ENCODE assay signal across 8 mouse cellular contexts in genomic region chr13:54610972-54611754, GRCm38 (mm10). TPM values are rescaled to one million over a fixed set of nuclear protein-coding genes. Genes with fewer than 3 reads are reported as not detected.
DNase-seq lines count a peak whose midpoint lies in the region; ATAC-seq and TF ChIP-seq lines count a peak whose summit lies in the region.

Gene Cltb (minus strand): TSS chr13:54611344.

- peaks cover 4% of the 10 kb centered on the region for H3K4me1 ChIP-seq in embryonic facial prominence, embryonic 14.5 days (ENCODE audit: control insufficient read depth, insufficient read depth, low read length)
- H3K4me1 ChIP-seq in limb, embryonic 15.5 days = peaks cover 21% of the 10 kb centered on the region
- peaks cover 15% of the 10 kb centered on the region for H3K4me1 ChIP-seq in midbrain, postnatal 0 days (ENCODE audit: insufficient read depth, low read length)

- H3K36me3 ChIP-seq in embryonic facial prominence, embryonic 14.5 days (ENCODE audit: control insufficient read depth, insufficient read depth, low read length) = no peaks in the 10 kb centered on the region
- H3K36me3 ChIP-seq in limb, embryonic 15.5 days = 0 out of 2 replicates have a peak, but pooled peaks cover under 1% of the 10 kb centered on the region
- H3K36me3 ChIP-seq in midbrain, postnatal 0 days (ENCODE audit: insufficient read depth, low read length) = peaks cover 6% of the 10 kb centered on the region; the same call in 1 of the 2 replicates

- DNase-seq in 3T3-L1 (ENCODE audit: low read depth, low spot score) = peak; percentile 58
- peak; percentile 93 to 96 for DNase-seq in adrenal gland, postnatal 36 days
- peak; percentile 81 for DNase-seq in embryonic facial prominence, embryonic 14.5 days (ENCODE audit: low spot score)
- peak; percentile 88 for DNase-seq in heart, adult 8-10 months (ENCODE audit: low spot score)
- peak; percentile 87 for DNase-seq in kidney, adult 9 months
- peak; percentile 86 for DNase-seq in midbrain, postnatal 0 days (ENCODE audit: low spot score)
- DNase-seq in spleen, postnatal 14 days (ENCODE audit: low spot score in 2 of 2) = peak; percentile 64 to 69

- 1% methylated on average over 27 of the region's 66 CpGs for WGBS in embryonic facial prominence, embryonic 14.5 days
- WGBS in limb, embryonic 15.5 days = under 1% methylated on average over 66 of the region's 66 CpGs
- WGBS in midbrain, postnatal 0 days = under 1% methylated on average over 47 of the region's 66 CpGs

- H3K27ac ChIP-seq in embryonic facial prominence, embryonic 14.5 days (replicated peaks; ENCODE audit: low read depth, low read length) = no peak within 1 kb of the TSS; the same call in 1 of the 2 replicates
- peak within 1 kb of the TSS; percentile 65 for H3K27ac ChIP-seq in limb, embryonic 15.5 days
- H3K27ac ChIP-seq in midbrain, postnatal 0 days (ENCODE audit: low read depth, low read length) = peak within 1 kb of the TSS; percentile 89

- peak; percentile 61 for ATAC-seq in embryonic facial prominence, embryonic 14.5 days (ENCODE audit: low read depth)
- 0 out of 2 replicates have a peak, but pooled peaks have one; percentile 27 for ATAC-seq in limb, embryonic 15.5 days (ENCODE audit: insufficient number of reproducible peaks, low FRiP score, low TSS enrichment, low read depth)
- ATAC-seq in midbrain, postnatal 0 days (ENCODE audit: low FRiP score) = peak; percentile 77

- peak within 1 kb of the TSS; percentile 87 for H3K9ac ChIP-seq in embryonic facial prominence, embryonic 14.5 days (ENCODE audit: low read depth, low read length)
- H3K9ac ChIP-seq in limb, embryonic 15.5 days = peak within 1 kb of the TSS; percentile 79
- peak within 1 kb of the TSS; percentile 96 for H3K9ac ChIP-seq in midbrain, postnatal 0 days (replicated peaks; ENCODE audit: low read length, poor library complexity, severe bottlenecking)

- H3K4me3 ChIP-seq in embryonic facial prominence, embryonic 14.5 days (ENCODE audit: low read depth, low read length) = peak within 1 kb of the TSS; percentile 69
- peak within 1 kb of the TSS; percentile 76 for H3K4me3 ChIP-seq in limb, embryonic 15.5 days
- H3K4me3 ChIP-seq in midbrain, postnatal 0 days (ENCODE audit: low read depth, low read length) = peak within 1 kb of the TSS; percentile 76

- no peaks in the 10 kb centered on the region for H3K9me3 ChIP-seq in embryonic facial prominence, embryonic 14.5 days (ENCODE audit: control insufficient read depth, low read length)
- H3K9me3 ChIP-seq in limb, embryonic 15.5 days = no peaks in the 10 kb centered on the region
- H3K9me3 ChIP-seq in midbrain, postnatal 0 days (ENCODE audit: low read length) = no peaks in the 10 kb centered on the region

- peak within 1 kb of the TSS; percentile 95 for H3K4me2 ChIP-seq in embryonic facial prominence, embryonic 14.5 days (ENCODE audit: low read depth, low read length)
- H3K4me2 ChIP-seq in limb, embryonic 15.5 days = peak within 1 kb of the TSS; percentile 93
- peak within 1 kb of the TSS; percentile 78 for H3K4me2 ChIP-seq in midbrain, postnatal 0 days (ENCODE audit: low read depth, low read length, poor library complexity, severe bottlenecking)

- no peaks in the 10 kb centered on the region for H3K27me3 ChIP-seq in embryonic facial prominence, embryonic 14.5 days (replicated peaks; ENCODE audit: control insufficient read depth, insufficient read depth, low read length)
- no peaks in the 10 kb centered on the region for H3K27me3 ChIP-seq in limb, embryonic 15.5 days
- no peaks in the 10 kb centered on the region for H3K27me3 ChIP-seq in midbrain, postnatal 0 days (ENCODE audit: insufficient read depth, low read length)

- TF ChIP-seq CTCF in midbrain, postnatal 0 days (IDR thresholded peaks at IDR 0.05) = no peak

RNA-seq across cellular contexts. Expression of gene Cltb, which starts in this region (rescaled TPM):
- total RNA-seq in adrenal gland, postnatal 36 days (2021) = 100 to 1,000 TPM in 1 of 2 experiments, 10 to 100 TPM in 1; 79.2 to 155 TPM
- polyA plus RNA-seq in embryonic facial prominence, embryonic 14.5 days (2014; fragmentation: Nextera tagmentation; extraction: Ambion mirVana) = 40.2 and 48.1 TPM in 2 replicates
- 100 to 1,000 TPM in 1 of 4 experiments, 10 to 100 TPM in 3; 86.1 to 103 (median 94.1) TPM for total RNA-seq in heart, adult 8-10 months (2022)
- polyA plus RNA-seq in limb, embryonic 15.5 days (2015; fragmentation: Nextera tagmentation; extraction: Ambion mirVana) = 87.6 and 96.9 TPM in 2 replicates
- 243 and 256 TPM in 2 replicates for total RNA-seq in midbrain, postnatal 0 days (2014; rRNA removed)
- 326 and 328 TPM in 2 replicates for polyA plus RNA-seq in midbrain, postnatal 0 days (2015; fragmentation: Nextera tagmentation; extraction: Ambion mirVana)

Comparison
In these comparisons a context has a peak if more than half of its experiments do, and no peak if none do; other contexts are left out.
1. ATAC-seq: peak in every context shown above with its lines; median percentile 77 in midbrain, postnatal 0 days; 61 in embryonic facial prominence, embryonic 14.5 days; 27 in limb, embryonic 15.5 days.